Mouse (Mus musculus) G1E (cell line): ENCODE results near the gene Scnn1b. TPM values are rescaled to one million over a fixed set of nuclear protein-coding genes. Genes with fewer than 3 reads are reported as not detected.

Source experiments
- ATAC-seq: 2 replicates; pipeline ENCODE4 v1.8.0; 2016; ENCODE audit warnings: mild to moderate bottlenecking; ENCODE audit not compliant: insufficient number of reproducible peaks, poor library complexity, low FRiP score, severe bottlenecking; ENCODE audit errors: extremely low read depth
- DNase-seq: peaks from one replicate; pipeline ENCODE4 v3.0.0; 2012; ENCODE audit warnings: low spot score
- H3K27me3 ChIP-seq: 2 replicates; pipeline ENCODE4 v1.6.1; 2012; ENCODE audit warnings: mild to moderate bottlenecking, low read length, inconsistent platforms; ENCODE audit not compliant: insufficient read depth
- H3K36me3 ChIP-seq: replicated peaks from 2 replicates; pipeline ENCODE3; 2012; ENCODE audit warnings: mild to moderate bottlenecking, inconsistent platforms
- H3K4me1 ChIP-seq: 2 replicates; pipeline ENCODE4 v1.6.1; 2012; ENCODE audit warnings: low read depth, low read length, inconsistent platforms, mixed read lengths; ENCODE audit not compliant: insufficient read depth
- H3K4me3 ChIP-seq: 2 replicates; pipeline ENCODE4 v1.5.1; 2012; ENCODE audit warnings: low read depth, mild to moderate bottlenecking, inconsistent platforms, low read length, moderate library complexity, mixed read lengths
- H3K9me3 ChIP-seq: replicated peaks from 2 replicates; pipeline ENCODE4 v1.6.1; 2012; ENCODE audit warnings: inconsistent platforms
- CTCF ChIP-seq: IDR thresholded peaks from 2 replicates; pipeline ENCODE4 v1.5.1; 2012; ENCODE audit warnings: low read depth, low read length, inconsistent platforms, mixed read lengths
- GATA1 ChIP-seq: IDR thresholded peaks from 2 replicates; pipeline ENCODE4 v1.6.1; 2012; ENCODE audit warnings: borderline replicate concordance, low read length, inconsistent platforms, mixed read lengths
- GATA2 ChIP-seq: IDR thresholded peaks from 2 replicates; pipeline ENCODE4 v1.6.1; 2012; ENCODE audit warnings: low read depth, low read length, inconsistent platforms, borderline replicate concordance
- POLR2AphosphoS5 ChIP-seq: IDR thresholded peaks from 2 replicates; pipeline ENCODE4 v1.6.1; 2012; ENCODE audit warnings: low read depth, low read length, inconsistent platforms; ENCODE audit not compliant: insufficient replicate concordance
- TAL1 ChIP-seq: conservative IDR thresholded peaks from 2 replicates; pipeline ENCODE4 v1.6.1; 2012; ENCODE audit warnings: low read depth, low read length, inconsistent platforms, mixed read lengths
- polyA plus RNA-seq: library from polyadenylated mRNA; stranded (reverse); fragments of >175 nt; gene quantifications from 2 replicates; pipeline ENCODE4 v1.2.3, GENCODE M21; 2012
- total RNA-seq, 2 experiments: library from RNA; stranded (forward) in 1 of 2; stranded (reverse) in 1 of 2; fragments of 200-1000 nt in 1 of 2; fragments of >200 nt in 1 of 2; fragmentation: Nextera tagmentation in 1 of 2; gene quantifications; 2 replicates each; pipeline ENCODE4 v1.2.3; 2014 to 2017

Gene Scnn1b
- total RNA-seq (2014; fragmentation: Nextera tagmentation) (not detected in 2 replicates), total RNA-seq (2017) (0.11 TPM in 1 of 2 replicates, not detected in the other), polyA plus RNA-seq (not detected in 2 replicates)

DNA sequence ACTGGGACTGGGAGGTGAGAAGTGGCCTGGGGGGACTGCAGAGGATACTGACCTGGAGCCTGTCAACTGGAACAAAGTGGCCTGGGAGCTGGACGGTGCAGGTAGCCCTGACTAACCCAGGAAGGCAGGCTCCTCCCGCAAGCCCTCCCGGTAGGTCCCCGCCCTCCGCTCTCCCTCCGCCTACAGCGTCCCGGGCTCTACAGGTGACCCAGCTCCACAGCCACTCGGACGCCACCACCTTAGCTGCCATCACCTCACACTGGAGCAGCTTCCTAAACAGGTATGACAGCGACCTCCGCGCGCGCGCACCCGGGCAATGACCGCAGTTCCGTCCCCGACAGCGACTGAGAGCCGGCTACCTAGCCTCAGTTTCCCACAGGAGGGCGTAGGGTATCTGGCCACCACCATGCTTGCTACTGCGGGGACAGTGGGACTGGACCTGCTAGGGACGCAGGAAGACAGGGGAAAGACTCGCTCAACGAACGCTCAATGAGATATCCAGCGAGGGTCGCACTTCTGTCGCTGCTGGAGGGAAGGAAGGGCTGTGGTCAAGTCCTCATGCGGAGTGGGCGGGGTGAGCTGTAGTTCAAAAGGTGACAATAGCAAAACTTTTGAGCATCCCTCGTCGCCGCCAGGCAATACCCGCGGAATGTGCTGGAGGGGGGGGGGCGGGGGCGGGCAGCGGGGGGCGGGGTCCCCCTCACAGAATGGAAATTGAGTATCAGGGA, at the start of gene Scnn1b:
Gene Scnn1b, plus strand, starts transcription at position 181 of the 728 bp plus-strand sequence.
- H3K36me3 ChIP-seq: no peaks in the 10 kb centered on the region
- peaks cover 4% of the 10 kb centered on the region; the same call in 1 of the 2 replicates for H3K27me3 ChIP-seq
- no peaks in the 10 kb centered on the region; the same call in 1 of the 2 replicates for H3K4me1 ChIP-seq
- no peak for DNase-seq
- ATAC-seq: no peak
- H3K9me3 ChIP-seq: no peaks in the 10 kb centered on the region
- H3K4me3 ChIP-seq: no peak within 1 kb of the TSS
- TF ChIP-seq POLR2AphosphoS5 (no peak), CTCF (no peak), GATA2 (no peak), TAL1 (no peak), GATA1 (no peak)

DNA sequence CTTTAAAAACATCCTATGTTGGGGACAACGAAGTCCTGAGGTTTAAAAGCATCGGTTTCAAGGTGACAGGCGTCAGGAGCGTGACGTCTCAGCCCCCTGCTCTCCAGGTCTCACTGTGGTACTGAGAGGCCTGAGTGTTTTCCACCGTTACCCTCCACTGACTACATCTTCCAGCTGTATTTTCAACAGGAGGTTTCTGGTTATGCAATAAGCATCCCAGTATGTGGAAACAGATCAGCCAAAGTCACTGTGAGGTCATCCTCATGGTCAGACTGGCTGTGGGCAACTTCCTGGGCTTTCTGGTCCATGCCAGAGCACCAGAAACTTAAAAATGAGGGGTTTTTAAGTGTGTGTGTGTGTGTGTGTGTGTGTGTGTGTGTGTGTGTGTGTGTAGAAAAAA, 43.2 kb upstream of the Scnn1b start:
- H3K4me3 ChIP-seq: no peak overlapping the region
- no peak for DNase-seq
- no peaks in the 10 kb centered on the region for H3K36me3 ChIP-seq
- H3K9me3 ChIP-seq: no peaks in the 10 kb centered on the region
- H3K4me1 ChIP-seq: no peaks in the 10 kb centered on the region
- H3K27me3 ChIP-seq: peaks cover 10% of the 10 kb centered on the region
- no peak for ATAC-seq
- TF ChIP-seq CTCF: no peak
- TF ChIP-seq GATA1: no peak
- no peak for TF ChIP-seq POLR2AphosphoS5

DNA sequence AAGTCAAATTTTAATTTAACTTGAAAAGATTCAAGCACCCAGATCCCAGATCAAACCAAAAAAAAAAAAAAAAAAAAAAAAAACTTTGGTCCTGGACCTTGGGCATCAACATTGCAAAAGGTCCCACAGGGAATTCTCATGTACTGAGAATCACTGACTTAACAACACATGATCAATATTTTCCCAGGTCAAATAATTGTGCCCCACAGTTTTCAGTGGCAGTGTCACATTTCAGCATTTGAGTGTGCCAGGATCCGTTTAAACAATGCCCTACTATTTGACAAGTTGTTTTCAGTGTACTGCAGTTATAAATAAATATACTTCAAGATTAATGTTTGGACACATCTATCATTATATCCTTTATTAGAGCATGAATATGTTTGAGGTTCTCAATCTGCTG, 36.4 kb upstream of the Scnn1b start:
- ATAC-seq (no peak), DNase-seq (no peak)
- peaks cover 5% of the 10 kb centered on the region; the same call in 1 of the 2 replicates for H3K27me3 ChIP-seq
- no peak overlapping the region for H3K4me3 ChIP-seq
- no peaks in the 10 kb centered on the region for H3K36me3 ChIP-seq
- no peaks in the 10 kb centered on the region for H3K4me1 ChIP-seq
- no peak for TF ChIP-seq GATA1
- TF ChIP-seq POLR2AphosphoS5: no peak
- no peak for TF ChIP-seq TAL1
- TF ChIP-seq GATA2: no peak
- TF ChIP-seq CTCF: no peak
- no peaks in the 10 kb centered on the region for H3K9me3 ChIP-seq

GRCm38 (mm10) chr7:121835392-121835791, 29.4 kb upstream of the Scnn1b start:
- DNase-seq (no peak), ATAC-seq (no peak)
- no peak overlapping the region for H3K4me3 ChIP-seq
- H3K4me1 ChIP-seq: no peaks in the 10 kb centered on the region
- H3K9me3 ChIP-seq: peaks cover 4% of the 10 kb centered on the region; the same call in 1 of the 2 replicates
- no peaks in the 10 kb centered on the region; the same call in 1 of the 2 replicates for H3K27me3 ChIP-seq
- 0 out of 2 replicates have a peak, but pooled peaks have one; percentile 18 for TF ChIP-seq CTCF
- no peak for TF ChIP-seq GATA2
- no peak for TF ChIP-seq TAL1
- no peak for TF ChIP-seq POLR2AphosphoS5
- no peak for TF ChIP-seq GATA1
- no peaks in the 10 kb centered on the region for H3K36me3 ChIP-seq

DNA sequence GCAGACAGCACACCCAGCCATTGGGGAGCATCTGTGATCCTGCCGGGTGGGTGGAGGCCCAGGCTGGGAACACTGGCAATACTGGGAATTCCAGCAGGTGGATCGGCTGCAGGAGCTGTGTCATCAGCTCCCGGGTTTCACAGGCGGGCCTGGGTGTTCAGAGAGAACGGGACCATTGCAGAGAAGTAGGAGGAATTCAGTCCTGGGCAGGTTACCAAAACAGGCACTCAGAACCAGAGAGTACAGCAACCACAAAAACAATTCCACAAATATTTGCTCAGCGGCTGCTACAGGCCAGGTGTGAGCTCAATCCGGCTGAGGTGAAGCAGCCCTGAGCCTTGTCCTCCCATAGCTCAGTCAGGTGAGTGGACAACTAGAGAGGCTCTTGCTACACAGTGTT, 28.0 kb upstream of the Scnn1b start:
- no peak for TF ChIP-seq GATA2
- TF ChIP-seq GATA1: no peak
- no peak for TF ChIP-seq TAL1
- TF ChIP-seq POLR2AphosphoS5: no peak
- TF ChIP-seq CTCF: no peak
- Histone ChIP-seq H3K27me3 (no peaks in the 10 kb centered on the region; the same call in 1 of the 2 replicates), H3K4me3 (no peak overlapping the region), H3K4me1 (no peaks in the 10 kb centered on the region), H3K9me3 (peaks cover 4% of the 10 kb centered on the region; the same call in 1 of the 2 replicates), H3K36me3 (no peaks in the 10 kb centered on the region)
- ATAC-seq: no peak
- DNase-seq: no peak

DNA sequence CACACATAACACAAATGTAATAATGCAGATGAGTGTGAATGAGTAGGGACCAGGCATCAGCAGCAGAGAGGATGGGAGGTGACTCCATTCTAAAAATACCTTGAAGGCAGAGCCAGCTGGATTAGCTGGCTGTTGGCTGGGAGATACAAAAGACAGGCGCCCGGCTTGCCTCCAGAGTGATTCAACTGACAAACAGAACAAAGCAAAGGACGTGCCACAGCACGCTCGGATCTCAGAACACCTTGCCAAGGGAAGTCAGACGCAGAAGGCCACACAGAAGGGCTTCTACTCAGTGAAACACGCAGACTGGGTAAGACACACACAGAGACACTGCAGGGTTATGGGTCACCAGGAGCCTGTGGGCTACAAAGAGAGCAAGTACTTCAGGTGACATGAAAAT, 24.0 kb upstream of the Scnn1b start:
- DNase-seq (no peak), ATAC-seq (no peak)
- H3K4me3 ChIP-seq: no peak overlapping the region

More for the DNA sequence above, 24.0 kb upstream of the Scnn1b start:
- Histone ChIP-seq H3K9me3 (no peaks in the 10 kb centered on the region), H3K27me3 (no peaks in the 10 kb centered on the region; the same call in 1 of the 2 replicates), H3K4me1 (no peaks in the 10 kb centered on the region), H3K36me3 (no peaks in the 10 kb centered on the region)
- no peak for TF ChIP-seq CTCF
- no peak for TF ChIP-seq GATA2
- TF ChIP-seq POLR2AphosphoS5: no peak
- no peak for TF ChIP-seq GATA1
- no peak for TF ChIP-seq TAL1
